Mouse (Mus musculus) hindbrain, embryonic 16.5 days (tissue): ENCODE measurements around the gene Natd1. TPM values are rescaled to one million over a fixed set of nuclear protein-coding genes. Genes with fewer than 3 reads are reported as not detected.

Source experiments
- ATAC-seq: fragments of 200-750 bp; cut with Nextera tagmentation; 2 replicates; pipeline ENCODE4 v1.8.0; 2017; ENCODE audit warnings: moderate TSS enrichment, moderate library complexity
- H3K27ac ChIP-seq: fragments of 300-500 bp; sonication (generic); 2 replicates; pipeline ENCODE4 v1.5.1; 2014; ENCODE audit warnings: low read depth, mild to moderate bottlenecking, control low read depth, low read length, moderate library complexity
- H3K27me3 ChIP-seq: fragments of 300-500 bp; sonication (generic); replicated peaks from 2 replicates; pipeline ENCODE4 v1.6.1; 2014; ENCODE audit warnings: low read length; ENCODE audit not compliant: control insufficient read depth, insufficient read depth
- H3K36me3 ChIP-seq: fragments of 300-500 bp; sonication (generic); 2 replicates; pipeline ENCODE4 v1.6.1; 2014; ENCODE audit warnings: mild to moderate bottlenecking, low read length, moderate library complexity, mixed read lengths; ENCODE audit not compliant: control insufficient read depth, insufficient read depth
- H3K4me1 ChIP-seq: fragments of 300-500 bp; sonication (generic); 2 replicates; pipeline ENCODE4 v1.6.1; 2014; ENCODE audit warnings: low read depth, low read length; ENCODE audit not compliant: control insufficient read depth, insufficient read depth
- H3K4me2 ChIP-seq: fragments of 300-500 bp; sonication (generic); 2 replicates; pipeline ENCODE4 v1.6.1; 2014; ENCODE audit warnings: mild to moderate bottlenecking, low read length, control low read depth, moderate library complexity
- H3K4me3 ChIP-seq: fragments of 300-500 bp; sonication (generic); 2 replicates; pipeline ENCODE4 v1.5.1; 2014; ENCODE audit warnings: mild to moderate bottlenecking, low read length, control low read depth, moderate library complexity
- H3K9ac ChIP-seq: fragments of 300-500 bp; sonication (generic); 2 replicates; pipeline ENCODE4 v1.6.1; 2014; ENCODE audit warnings: low read depth, mild to moderate bottlenecking, control low read depth, low read length, moderate library complexity
- H3K9me3 ChIP-seq: fragments of 300-500 bp; sonication (generic); 2 replicates; pipeline ENCODE4 v1.6.1; 2014; ENCODE audit warnings: mild to moderate bottlenecking, low read length, moderate library complexity; ENCODE audit not compliant: control insufficient read depth
- WGBS: fragments of 180-500 bp; shearing (Covaris S2); extraction: QIAGEN DNeasy Blood & Tissue Kit; methylation state at CpG from one replicate; pipeline ENCODE4 v1.1.7; 2014; 5-methylcytosine and 5-hydroxymethylcytosine counted together
- polyA plus RNA-seq: library from polyadenylated mRNA; unstranded; fragments of >200 nt; fragmentation: Nextera tagmentation; extraction: Ambion mirVana; gene quantifications from 2 replicates; pipeline ENCODE4 v1.2.1, GENCODE M21; 2015

The Natd1 gene
- polyA plus RNA-seq, 1 experiment from 2014 or later: 24.5 TPM

GRCm38 (mm10) chr11:60924498-60924897, 9.9 kb upstream of the Natd1 start:
- Histone ChIP-seq H3K9ac (no peak overlapping the region), H3K36me3 (no peaks in the 10 kb centered on the region), H3K9me3 (no peaks in the 10 kb centered on the region), H3K4me2 (no peak overlapping the region), H3K27ac (no peak overlapping the region), H3K27me3 (no peaks in the 10 kb centered on the region), H3K4me3 (no peak overlapping the region), H3K4me1 (peaks cover 3% of the 10 kb centered on the region; the same call in 1 of the 2 replicates)
- no peak for ATAC-seq
- WGBS: 40% methylated on average over 6 of the region's 6 CpGs

DNA sequence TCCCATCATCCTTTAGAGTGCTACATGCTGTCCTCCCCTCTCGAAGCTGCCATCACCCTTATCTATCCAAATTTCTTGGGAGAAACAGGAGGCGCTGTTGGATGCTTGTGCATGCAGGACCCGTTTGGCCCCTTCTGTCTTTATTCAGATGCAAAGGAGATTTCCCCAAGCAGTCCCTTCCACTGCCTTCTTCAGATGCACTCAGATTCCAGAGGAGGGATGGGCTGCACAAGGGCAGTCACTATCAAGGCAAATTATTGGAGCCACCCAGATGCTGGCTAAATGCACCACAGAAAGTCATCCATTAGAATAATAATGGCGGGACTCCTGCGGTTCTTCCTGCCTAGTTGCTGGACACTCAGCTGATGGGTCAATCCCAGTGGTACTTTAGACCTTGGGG, 8.4 kb upstream of the Natd1 start:
- Histone ChIP-seq H3K27ac (no peak overlapping the region), H3K4me3 (no peak overlapping the region), H3K9me3 (no peaks in the 10 kb centered on the region), H3K4me1 (peaks cover 3% of the 10 kb centered on the region; the same call in 1 of the 2 replicates), H3K9ac (no peak overlapping the region), H3K4me2 (no peak overlapping the region), H3K36me3 (no peaks in the 10 kb centered on the region), H3K27me3 (no peaks in the 10 kb centered on the region)
- ATAC-seq: no peak
- 62% methylated on average over 5 of the region's 5 CpGs for WGBS

DNA sequence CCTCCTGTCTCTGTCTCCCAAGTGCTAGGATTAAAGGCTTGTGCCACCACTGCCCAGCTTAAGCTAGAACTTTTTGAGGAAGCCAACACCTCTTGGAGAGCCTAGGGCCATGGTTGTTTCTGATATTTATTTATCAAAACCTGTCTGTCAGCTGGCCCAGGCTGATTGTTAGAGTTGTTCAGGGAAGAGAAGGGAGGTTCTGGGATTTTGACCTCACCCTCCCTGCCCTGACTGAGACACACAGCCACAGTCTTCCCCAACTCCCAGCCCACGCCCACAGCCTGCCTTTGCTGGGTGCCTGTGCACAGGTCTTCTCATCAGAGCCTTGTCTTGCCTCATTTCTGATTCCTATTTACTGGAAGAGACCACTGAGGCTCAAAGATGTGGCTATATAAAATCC, 7.6 kb upstream of the Natd1 start:
- Histone ChIP-seq H3K36me3 (no peaks in the 10 kb centered on the region), H3K9ac (no peak overlapping the region), H3K4me1 (no peaks in the 10 kb centered on the region), H3K9me3 (no peaks in the 10 kb centered on the region), H3K27me3 (no peaks in the 10 kb centered on the region), H3K27ac (no peak overlapping the region), H3K4me3 (no peak overlapping the region), H3K4me2 (no peak overlapping the region)
- 83% methylated on average over 1 of the region's 1 CpGs for WGBS
- no peak for ATAC-seq

GRCm38 (mm10) chr11:60920021-60920420, 5.5 kb upstream of the Natd1 start:
- Histone ChIP-seq H3K27me3 (no peaks in the 10 kb centered on the region), H3K4me2 (no peak overlapping the region), H3K36me3 (no peaks in the 10 kb centered on the region), H3K4me1 (no peaks in the 10 kb centered on the region), H3K9me3 (no peaks in the 10 kb centered on the region), H3K27ac (no peak overlapping the region), H3K9ac (no peak overlapping the region), H3K4me3 (no peak overlapping the region)
- no peak for ATAC-seq
- 76% methylated on average over 2 of the region's 2 CpGs for WGBS

DNA sequence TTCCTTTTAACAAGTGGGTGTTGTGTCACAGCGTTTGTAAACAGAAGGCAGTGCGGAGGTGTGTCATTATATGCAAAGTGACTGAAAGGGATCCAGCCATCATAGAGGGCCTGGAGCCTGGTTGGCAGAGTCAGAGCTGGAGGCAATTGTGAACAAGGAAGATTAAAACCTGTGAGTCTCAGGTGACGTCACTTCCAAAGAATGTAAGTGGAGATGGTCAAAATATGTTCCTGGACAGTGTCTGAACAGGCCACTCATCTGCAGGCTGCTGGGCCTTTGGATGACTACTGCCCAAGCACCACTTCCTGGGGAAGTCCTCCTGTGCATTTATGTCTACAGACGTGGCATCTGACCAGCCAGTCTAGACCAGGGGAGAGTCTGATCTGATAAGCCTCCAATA, 651 bp upstream of the Natd1 start:
- ATAC-seq: no peak
- Histone ChIP-seq H3K4me2 (no peak overlapping the region), H3K4me3 (no peak overlapping the region), H3K27me3 (no peaks in the 10 kb centered on the region), H3K36me3 (no peaks in the 10 kb centered on the region), H3K9me3 (no peaks in the 10 kb centered on the region), H3K27ac (no peak overlapping the region), H3K4me1 (peaks cover 14% of the 10 kb centered on the region), H3K9ac (no peak overlapping the region)
- 86% methylated on average over 4 of the region's 4 CpGs for WGBS

- Histone ChIP-seq H3K4me3 (peak overlapping the region; percentile 88), H3K9ac (peak overlapping the region; percentile 87), H3K4me2 (peak overlapping the region; percentile 88), H3K4me1 (peaks cover 14% of the 10 kb centered on the region), H3K9me3 (no peaks in the 10 kb centered on the region), H3K27ac (peak overlapping the region; percentile 86), H3K27me3 (no peaks in the 10 kb centered on the region), H3K36me3 (no peaks in the 10 kb centered on the region)
- peak; percentile 97 for ATAC-seq
- WGBS: under 1% methylated on average over 82 of the region's 86 CpGs
Measured at GRCm38 (mm10) chr11:60913301-60914196, 1.0 kb downstream of the Natd1 start.

GRCm38 (mm10) chr11:60912525-60912973, 2.0 kb downstream of the Natd1 start:
- H3K9ac ChIP-seq: peak overlapping the region; percentile 87
- H3K4me3 ChIP-seq: peak overlapping the region; percentile 88
- no peaks in the 10 kb centered on the region for H3K27me3 ChIP-seq
- ATAC-seq: no peak
- H3K9me3 ChIP-seq: no peaks in the 10 kb centered on the region
- H3K4me1 ChIP-seq: peaks cover 14% of the 10 kb centered on the region
- WGBS: 26% methylated on average over 7 of the region's 7 CpGs
- peak overlapping the region; percentile 88 for H3K4me2 ChIP-seq
- H3K27ac ChIP-seq: no peak overlapping the region; the same call in 1 of the 2 replicates
- H3K36me3 ChIP-seq: no peaks in the 10 kb centered on the region

GRCm38 (mm10) chr11:60909626-60910025, 4.9 kb downstream of the Natd1 start:
- no peak overlapping the region for H3K27ac ChIP-seq
- no peak overlapping the region for H3K9ac ChIP-seq
- H3K9me3 ChIP-seq: no peaks in the 10 kb centered on the region
- no peaks in the 10 kb centered on the region for H3K27me3 ChIP-seq
- no peak overlapping the region for H3K4me3 ChIP-seq
- H3K4me1 ChIP-seq: peaks cover 14% of the 10 kb centered on the region
- ATAC-seq: no peak
- 81% methylated on average over 1 of the region's 1 CpGs for WGBS
- H3K36me3 ChIP-seq: peaks cover 11% of the 10 kb centered on the region
- no peak overlapping the region for H3K4me2 ChIP-seq

DNA sequence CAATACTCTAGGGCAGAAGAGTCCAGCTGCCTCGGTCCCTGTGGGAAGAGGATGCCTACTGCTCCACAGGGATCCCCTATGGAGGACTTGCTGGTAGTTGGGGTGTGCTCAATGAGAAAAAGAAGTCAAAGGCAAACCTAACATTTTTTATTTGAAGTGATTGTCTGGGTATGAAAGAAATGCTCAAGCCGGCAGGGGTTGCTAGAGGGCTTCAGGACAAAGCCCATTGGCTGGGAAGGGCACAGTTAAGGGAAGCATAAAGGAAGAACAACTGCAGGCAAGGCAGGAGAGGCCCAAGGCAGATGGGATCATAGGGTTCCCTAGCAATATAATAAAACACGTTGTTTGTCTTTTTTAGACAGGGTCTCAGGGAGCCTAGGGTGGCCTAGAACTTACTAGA, 6.5 kb downstream of the Natd1 start:
- H3K27me3 ChIP-seq: no peaks in the 10 kb centered on the region
- H3K4me1 ChIP-seq: peaks cover 14% of the 10 kb centered on the region
- H3K27ac ChIP-seq: no peak overlapping the region
- no peak for ATAC-seq
- 55% methylated on average over 3 of the region's 3 CpGs for WGBS
- H3K9me3 ChIP-seq: no peaks in the 10 kb centered on the region
- H3K4me3 ChIP-seq: no peak overlapping the region
- H3K36me3 ChIP-seq: peaks cover 18% of the 10 kb centered on the region
- H3K9ac ChIP-seq: no peak overlapping the region
- no peak overlapping the region for H3K4me2 ChIP-seq
